Mouse (Mus musculus) CD4-positive, CD25-positive, alpha-beta regulatory T cell, adult 9 weeks (primary cell): ENCODE measurements around the gene Fmo9. TPM values are rescaled to one million over a fixed set of nuclear protein-coding genes. Genes with fewer than 3 reads are reported as not detected.

ENCODE experiments used
- polyA plus RNA-seq: library from polyadenylated mRNA; unstranded; fragments of 100-300 nt; shearing (Covaris generic); gene quantifications from one replicate; pipeline ENCODE4 v1.2.1, GENCODE M21; 2017

Gene Fmo9
- not detected for polyA plus RNA-seq

DNA sequence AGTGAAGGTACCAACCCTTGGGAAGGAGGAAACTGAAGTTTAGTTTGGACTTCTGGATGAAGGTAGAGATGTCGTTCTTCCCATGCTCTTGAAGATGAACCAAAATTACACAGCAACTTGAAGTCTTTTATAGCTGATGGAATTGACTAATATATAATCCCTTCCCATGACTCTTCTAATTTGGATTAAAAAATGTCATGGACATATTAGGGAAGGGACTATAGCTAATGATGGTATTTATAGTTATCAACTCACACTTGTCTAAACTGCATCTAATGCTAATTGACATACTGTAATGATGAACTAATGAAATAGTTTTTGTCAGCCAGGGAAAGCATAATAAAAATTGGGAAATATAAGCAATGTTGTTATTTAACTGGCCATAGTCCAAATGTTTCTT is at the start of gene Fmo9:
Gene Fmo9 (minus strand): TSS at position 101 of the 400 bp plus-strand sequence.

DNA sequence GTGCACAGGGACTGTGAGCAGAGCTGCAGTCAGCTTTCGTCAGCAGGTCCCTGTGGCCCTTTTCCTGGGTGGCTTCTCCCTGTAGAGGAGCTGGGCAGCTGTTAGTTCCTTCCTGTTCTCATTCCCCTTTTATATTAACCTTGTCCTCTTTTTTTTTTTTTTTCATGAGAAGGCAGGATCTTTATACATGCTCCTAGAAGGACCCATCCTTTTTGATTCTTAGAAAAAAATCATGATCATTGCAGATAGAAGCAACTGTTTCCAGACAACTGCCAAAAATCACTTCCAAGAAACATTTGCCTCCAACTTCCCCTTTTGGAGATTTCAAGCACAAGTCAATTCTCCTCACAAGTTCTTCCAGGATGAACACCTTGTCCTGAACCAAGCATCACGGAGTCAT is 34.1 kb downstream of the Fmo9 start, which contains the start of gene Gm4847:
Gene Gm4847 (minus strand): TSS at position 101 of the 400 bp plus-strand sequence.

Other genes with a start within 250 kb of the Fmo9 start
- gene Gm4846, start 184.3 kb downstream of the Fmo9 start, polyA plus RNA-seq: not detected
- gene Gm4847, start 34.2 kb downstream of the Fmo9 start, polyA plus RNA-seq: not detected